Mouse (Mus musculus): ENCODE data around the gene Gm17409. TPM values are rescaled to one million over a fixed set of nuclear protein-coding genes. Genes with fewer than 3 reads are reported as not detected.

Gm17409 gene
- polyA plus RNA-seq, 1 experiment = not detected

GRCm38 (mm10) chr2:58514489-58514888 lies 44.6 kb downstream of the Gm17409 start:
- no peaks in the 10 kb centered on the region for H3K27me3 ChIP-seq (ENCODE audit: control insufficient read depth, insufficient read depth, low read length)
- TF ChIP-seq CTCF (IDR thresholded peaks at IDR 0.05; ENCODE audit: extremely low read depth, insufficient read depth, insufficient read length, insufficient replicate concordance) (no peak), POLR2A (IDR thresholded peaks at IDR 0.05; ENCODE audit: low read depth, low read length) (no peak)
- DNase-seq (ENCODE audit: low read depth in 1 of 2, low spot score in 2 of 2) = no peak
- H3K27ac ChIP-seq (ENCODE audit: insufficient read depth, low read length) = no peak overlapping the region
- WGBS = 95% methylated on average over 11 of the region's 11 CpGs
- H3K4me1 ChIP-seq (ENCODE audit: control insufficient read depth, insufficient read depth, insufficient read length) = no peaks in the 10 kb centered on the region
- H3K4me3 ChIP-seq (ENCODE audit: extremely low read depth, insufficient read depth, insufficient read length) = no peak overlapping the region
- no peaks in the 10 kb centered on the region for H3K36me3 ChIP-seq (ENCODE audit: control insufficient read depth, insufficient read depth, low read length)

- no peaks in the 10 kb centered on the region for H3K4me1 ChIP-seq (ENCODE audit: control insufficient read depth, insufficient read depth, insufficient read length)
- WGBS = 75% methylated on average over 15 of the region's 15 CpGs
- DNase-seq (ENCODE audit: low read depth in 1 of 2, low spot score in 2 of 2) = no peak
- no peak overlapping the region for H3K27ac ChIP-seq (ENCODE audit: insufficient read depth, low read length)
- no peak overlapping the region for H3K4me3 ChIP-seq (ENCODE audit: extremely low read depth, insufficient read depth, insufficient read length)
- H3K36me3 ChIP-seq (ENCODE audit: control insufficient read depth, insufficient read depth, low read length) = no peaks in the 10 kb centered on the region
- no peaks in the 10 kb centered on the region for H3K27me3 ChIP-seq (ENCODE audit: control insufficient read depth, insufficient read depth, low read length)
- no peak for TF ChIP-seq POLR2A (IDR thresholded peaks at IDR 0.05; ENCODE audit: low read depth, low read length)
- no peak for TF ChIP-seq CTCF (IDR thresholded peaks at IDR 0.05; ENCODE audit: extremely low read depth, insufficient read depth, insufficient read length, insufficient replicate concordance)
Measured at GRCm38 (mm10) chr2:58516000-58516399, 46.1 kb downstream of the Gm17409 start.

- Histone ChIP-seq H3K27ac (ENCODE audit: insufficient read depth, low read length) (no peak overlapping the region), H3K4me3 (ENCODE audit: extremely low read depth, insufficient read depth, insufficient read length) (no peak overlapping the region), H3K27me3 (ENCODE audit: control insufficient read depth, insufficient read depth, low read length) (no peaks in the 10 kb centered on the region), H3K36me3 (ENCODE audit: control insufficient read depth, insufficient read depth, low read length) (no peaks in the 10 kb centered on the region), H3K4me1 (ENCODE audit: control insufficient read depth, insufficient read depth, insufficient read length) (no peaks in the 10 kb centered on the region)
- 75% methylated on average over 6 of the region's 6 CpGs for WGBS
- no peak for TF ChIP-seq POLR2A (IDR thresholded peaks at IDR 0.05; ENCODE audit: low read depth, low read length)
- TF ChIP-seq CTCF (IDR thresholded peaks at IDR 0.05; ENCODE audit: extremely low read depth, insufficient read depth, insufficient read length, insufficient replicate concordance) = no peak
- DNase-seq (ENCODE audit: low read depth in 1 of 2, low spot score in 2 of 2) = no peak
Measured at GRCm38 (mm10) chr2:58516920-58517319, 47.0 kb downstream of the Gm17409 start.

DNA sequence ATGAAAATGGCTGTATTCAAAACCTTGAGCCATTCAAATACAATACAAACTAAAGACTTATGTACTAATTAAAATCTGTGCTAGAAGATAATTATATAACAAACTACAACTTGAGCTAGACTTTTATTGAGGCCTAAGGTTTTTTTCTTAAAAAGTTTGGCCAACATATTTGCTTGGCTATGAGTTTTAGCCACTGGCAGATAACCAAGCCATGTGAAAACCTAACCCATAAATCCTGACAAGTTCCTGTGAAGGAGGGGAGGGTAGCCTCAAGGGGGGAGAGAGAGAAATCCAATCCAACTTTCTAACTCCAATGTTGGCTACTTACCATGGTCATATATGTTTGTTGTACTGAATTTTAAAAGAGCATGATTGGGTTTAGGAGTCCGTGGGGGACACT lies 48.6 kb downstream of the Gm17409 start:
- no peak for TF ChIP-seq CTCF (IDR thresholded peaks at IDR 0.05; ENCODE audit: extremely low read depth, insufficient read depth, insufficient read length, insufficient replicate concordance)
- no peak for TF ChIP-seq POLR2A (IDR thresholded peaks at IDR 0.05; ENCODE audit: low read depth, low read length)
- no peaks in the 10 kb centered on the region for H3K36me3 ChIP-seq (ENCODE audit: control insufficient read depth, insufficient read depth, low read length)
- no peaks in the 10 kb centered on the region for H3K27me3 ChIP-seq (ENCODE audit: control insufficient read depth, insufficient read depth, low read length)
- 95% methylated on average over 1 of the region's 1 CpGs for WGBS
- no peak overlapping the region for H3K27ac ChIP-seq (ENCODE audit: insufficient read depth, low read length)
- no peak overlapping the region for H3K4me3 ChIP-seq (ENCODE audit: extremely low read depth, insufficient read depth, insufficient read length)
- H3K4me1 ChIP-seq (ENCODE audit: control insufficient read depth, insufficient read depth, insufficient read length) = no peaks in the 10 kb centered on the region
- DNase-seq (ENCODE audit: low read depth in 1 of 2, low spot score in 2 of 2) = no peak

Other genes starting within 250 kb of the Gm17409 start
- gene Acvr1c, start 112.2 kb upstream of the Gm17409 start, polyA plus RNA-seq (2012; rRNA removed) = 0.06 and 0.14 TPM in 2 replicates
- gene Acvr1, start 97.0 kb downstream of the Gm17409 start, polyA plus RNA-seq (2012; rRNA removed) = 1.4 and 1.8 TPM in 2 replicates
- 1.3 and 1.4 TPM in 2 replicates for gene Upp2, start 97.2 kb downstream of the Gm17409 start, polyA plus RNA-seq (2012; rRNA removed)

Measured in spleen, adult 2 months (tissue).